Mouse (Mus musculus) cerebellum, adult 2 months (tissue): Measurements from ENCODE around the gene 2310033P09Rik.

Source experiments
- CTCF ChIP-seq: fragments of 200-500 bp; IDR thresholded peaks from 2 replicates; pipeline ENCODE4 v1.5.1; 2011; ENCODE audit warnings: low read depth, mild to moderate bottlenecking, control low read depth, low read length, moderate library complexity, borderline replicate concordance; ENCODE audit not compliant: insufficient read depth
- POLR2A ChIP-seq: fragments of 200-500 bp; IDR thresholded peaks from 2 replicates; pipeline ENCODE4 v1.6.1; 2011; ENCODE audit warnings: low read length, control low read depth, borderline replicate concordance; ENCODE audit not compliant: insufficient read depth

- TF ChIP-seq CTCF (no peak), POLR2A (no peak)
Observed at GRCm38 (mm10) chr11:59209580-59209979, 1.5 kb downstream of the 2310033P09Rik start.
